Mouse (Mus musculus): ENCODE measurements around the gene B3gnt3. TPM values are rescaled to one million over a fixed set of nuclear protein-coding genes. Genes with fewer than 3 reads are reported as not detected.

Gene B3gnt3
- polyA plus RNA-seq, 1 experiment, result 5.2 TPM

DNA sequence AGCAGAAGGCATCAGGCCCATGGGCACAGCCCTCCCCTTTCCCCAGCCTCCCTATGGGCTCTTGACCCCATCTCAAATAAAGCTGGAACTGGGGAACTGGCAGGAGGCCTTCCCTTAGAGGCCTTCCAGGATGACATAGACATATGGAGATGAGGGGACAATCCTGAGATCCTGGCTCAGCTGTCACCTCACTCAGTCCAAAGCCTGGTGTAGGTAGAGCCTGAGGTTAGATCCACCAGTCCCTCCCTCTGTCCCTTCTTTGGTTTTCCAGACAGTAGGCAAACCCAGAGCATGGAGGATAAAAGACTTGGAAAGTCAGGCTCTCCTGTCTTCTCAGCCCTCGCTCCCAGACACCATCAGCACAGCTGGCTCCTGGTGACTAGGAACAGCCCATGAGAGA, 34.7 kb downstream of the B3gnt3 start:
- Histone ChIP-seq H3K4me3 (ENCODE audit: extremely low read depth, insufficient read depth, insufficient read length) (no peak overlapping the region), H3K27me3 (ENCODE audit: control insufficient read depth, insufficient read depth, low read length) (no peaks in the 10 kb centered on the region), H3K27ac (ENCODE audit: insufficient read depth, low read length) (no peak overlapping the region), H3K4me1 (ENCODE audit: control insufficient read depth, insufficient read depth, insufficient read length) (peaks cover 30% of the 10 kb centered on the region), H3K36me3 (ENCODE audit: control insufficient read depth, insufficient read depth, low read length) (no peaks in the 10 kb centered on the region)
- DNase-seq (ENCODE audit: low read depth in 1 of 2, low spot score in 2 of 2), result no peak
- WGBS, result 80% methylated on average over 1 of the region's 1 CpGs
- no peak for TF ChIP-seq CTCF (IDR thresholded peaks at IDR 0.05; ENCODE audit: extremely low read depth, insufficient read depth, insufficient read length, insufficient replicate concordance)
- TF ChIP-seq POLR2A (IDR thresholded peaks at IDR 0.05; ENCODE audit: low read depth, low read length), result no peak

DNA sequence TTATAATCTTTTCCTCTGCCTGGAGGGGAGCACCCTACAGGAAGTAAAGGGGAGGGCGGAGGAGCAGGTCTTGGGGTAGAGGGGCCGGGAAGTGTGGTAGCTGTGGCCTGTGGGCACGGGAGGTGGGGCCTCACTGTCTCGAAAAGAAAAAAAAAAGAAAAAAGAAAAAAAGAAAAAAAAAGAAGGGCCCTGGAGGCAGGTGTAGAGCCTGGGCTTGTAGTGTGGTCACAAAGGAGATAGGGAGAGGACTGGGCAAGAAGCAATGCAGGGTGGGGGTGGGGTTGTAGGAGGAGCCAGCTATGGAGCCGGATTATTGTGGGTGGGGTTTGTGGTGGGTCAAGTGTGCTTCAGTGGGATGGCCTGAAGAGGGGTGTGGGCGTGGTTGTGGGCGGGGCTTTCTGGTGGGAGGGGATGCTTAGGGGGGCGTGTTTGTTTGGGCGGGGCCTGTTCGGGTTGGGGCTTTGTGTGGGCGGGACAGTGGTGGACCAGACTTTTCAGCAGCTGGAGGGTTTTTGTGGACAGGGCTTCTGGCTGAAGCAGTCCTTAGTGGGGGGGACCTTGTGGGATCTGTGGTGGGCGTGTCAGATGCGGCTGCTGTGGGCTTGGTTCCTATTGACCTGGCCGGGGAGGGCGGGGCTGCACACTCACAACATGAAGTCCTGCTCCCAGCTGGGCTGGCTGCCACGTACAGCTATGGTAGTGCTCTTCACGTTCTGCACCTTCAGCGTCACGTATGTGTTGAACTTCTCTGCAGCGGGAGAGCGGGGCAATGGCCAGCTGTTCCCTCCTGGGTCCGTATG, 36.1 kb downstream of the B3gnt3 start:
- no peaks in the 10 kb centered on the region for H3K27me3 ChIP-seq (ENCODE audit: control insufficient read depth, insufficient read depth, low read length)
- H3K4me3 ChIP-seq (ENCODE audit: extremely low read depth, insufficient read depth, insufficient read length), result no peak overlapping the region
- no peak for TF ChIP-seq CTCF (IDR thresholded peaks at IDR 0.05; ENCODE audit: extremely low read depth, insufficient read depth, insufficient read length, insufficient replicate concordance)
- no peak for TF ChIP-seq POLR2A (IDR thresholded peaks at IDR 0.05; ENCODE audit: low read depth, low read length)
- 3% methylated on average over 22 of the region's 22 CpGs for WGBS
- no peak overlapping the region for H3K27ac ChIP-seq (ENCODE audit: insufficient read depth, low read length)
- H3K36me3 ChIP-seq (ENCODE audit: control insufficient read depth, insufficient read depth, low read length), result no peaks in the 10 kb centered on the region
- DNase-seq (ENCODE audit: low read depth in 1 of 2, low spot score in 2 of 2), result peak in 1 of 2 experiments; percentile 48
- H3K4me1 ChIP-seq (ENCODE audit: control insufficient read depth, insufficient read depth, insufficient read length), result peaks cover 21% of the 10 kb centered on the region; the same call in 1 of the 2 replicates

DNA sequence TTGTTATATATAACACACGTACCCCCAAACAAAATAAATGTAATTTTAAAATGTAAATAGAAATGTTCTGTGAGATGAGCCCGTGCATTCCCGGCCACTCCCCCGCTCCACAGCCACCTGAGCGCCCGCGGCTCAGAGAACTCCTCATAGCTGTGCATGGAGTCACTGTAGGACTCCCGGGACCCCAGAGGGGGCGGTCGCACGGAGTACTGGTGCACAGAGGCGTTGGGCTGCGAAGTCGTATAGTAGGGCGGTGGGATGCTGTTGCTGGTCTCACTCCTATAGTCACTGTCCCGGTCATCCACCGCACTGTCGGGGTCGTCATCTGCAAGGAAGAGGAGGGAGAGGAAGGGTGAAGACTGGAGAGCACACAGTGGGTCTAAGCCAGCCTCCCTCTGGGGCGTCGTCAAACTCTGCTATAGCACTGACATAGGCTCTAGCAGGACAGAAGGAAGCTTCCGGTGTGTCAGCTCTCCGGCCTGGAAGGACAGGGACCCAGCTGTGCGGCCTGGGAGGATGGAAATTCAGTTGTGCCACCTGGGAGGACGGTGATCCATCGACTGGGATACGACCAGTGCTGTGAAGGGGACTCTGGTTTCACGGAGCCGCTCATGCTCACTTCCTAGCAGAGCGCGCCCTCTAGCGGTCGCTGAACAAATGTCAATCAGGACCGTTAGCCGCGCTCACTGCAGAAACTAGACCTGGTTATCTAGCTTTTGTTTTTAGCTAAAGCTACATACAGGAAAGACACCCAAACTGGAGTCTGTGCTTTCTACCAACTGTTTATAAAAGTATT, 41.1 kb downstream of the B3gnt3 start:
- H3K36me3 ChIP-seq (ENCODE audit: control insufficient read depth, insufficient read depth, low read length), result no peaks in the 10 kb centered on the region
- TF ChIP-seq CTCF (IDR thresholded peaks at IDR 0.05; ENCODE audit: extremely low read depth, insufficient read depth, insufficient read length, insufficient replicate concordance) (peak; percentile 91), POLR2A (IDR thresholded peaks at IDR 0.05; ENCODE audit: low read depth, low read length) (no peak)
- no peak overlapping the region for H3K4me3 ChIP-seq (ENCODE audit: extremely low read depth, insufficient read depth, insufficient read length)
- no peaks in the 10 kb centered on the region for H3K27me3 ChIP-seq (ENCODE audit: control insufficient read depth, insufficient read depth, low read length)
- peak; percentile 54 to 81 for DNase-seq (ENCODE audit: low read depth in 1 of 2, low spot score in 2 of 2)
- 0 out of 2 replicates have a peak, but pooled peaks cover 2% of the 10 kb centered on the region for H3K4me1 ChIP-seq (ENCODE audit: control insufficient read depth, insufficient read depth, insufficient read length)
- H3K27ac ChIP-seq (ENCODE audit: insufficient read depth, low read length), result no peak overlapping the region
- WGBS, result 22% methylated on average over 36 of the region's 36 CpGs

DNA sequence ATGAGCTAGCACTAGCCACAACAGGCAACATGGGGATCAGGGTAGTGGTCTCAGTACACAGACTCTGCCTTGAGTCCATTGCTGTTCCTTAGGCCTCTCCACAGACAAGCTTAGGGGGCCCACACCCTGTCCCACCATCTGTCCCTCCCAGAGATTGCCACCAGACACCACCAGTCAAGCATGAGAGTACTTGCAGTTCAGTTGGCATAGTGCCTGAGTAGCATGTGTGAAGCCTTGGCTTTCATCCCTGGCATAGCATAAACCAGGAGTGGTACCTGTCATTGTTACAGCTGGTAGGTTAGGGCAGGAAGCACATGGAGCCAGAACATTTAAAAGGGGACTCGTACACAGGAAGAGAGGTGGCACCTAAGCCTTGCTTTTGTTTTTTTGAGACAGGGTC, 41.8 kb downstream of the B3gnt3 start:
- WGBS, result 64% methylated on average over 1 of the region's 1 CpGs
- H3K36me3 ChIP-seq (ENCODE audit: control insufficient read depth, insufficient read depth, low read length), result no peaks in the 10 kb centered on the region

DNA sequence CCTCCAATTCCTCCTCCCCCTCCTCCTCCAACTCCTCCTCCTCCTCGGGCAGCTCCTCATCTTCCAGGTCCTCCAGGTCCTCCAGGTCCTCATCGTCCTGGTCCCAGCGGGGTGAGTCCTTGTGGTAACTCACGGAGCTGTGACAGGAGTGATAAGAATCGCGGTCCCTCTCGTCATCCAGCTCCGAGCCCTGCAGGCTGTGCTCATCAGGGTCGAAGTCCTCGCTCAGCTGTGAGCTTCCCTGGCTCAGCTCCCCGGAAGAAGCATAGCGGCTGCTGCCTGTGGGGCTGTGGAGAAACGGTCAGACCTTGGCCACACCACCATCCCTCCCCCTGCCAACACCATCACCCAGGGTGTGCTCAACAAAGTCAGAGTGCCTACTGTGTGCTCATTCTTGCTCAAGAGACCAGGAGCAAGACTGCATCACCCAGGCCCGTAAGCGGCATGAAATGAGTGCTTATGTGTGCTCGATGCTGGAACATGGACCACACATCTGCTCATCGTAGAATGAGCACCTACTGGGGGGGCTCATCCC, 43.0 kb downstream of the B3gnt3 start:
- H3K27me3 ChIP-seq (ENCODE audit: control insufficient read depth, insufficient read depth, low read length), result no peaks in the 10 kb centered on the region
- no peak overlapping the region for H3K4me3 ChIP-seq (ENCODE audit: extremely low read depth, insufficient read depth, insufficient read length)
- 31% methylated on average over 17 of the region's 17 CpGs for WGBS
- TF ChIP-seq POLR2A (IDR thresholded peaks at IDR 0.05; ENCODE audit: low read depth, low read length) (no peak), CTCF (IDR thresholded peaks at IDR 0.05; ENCODE audit: extremely low read depth, insufficient read depth, insufficient read length, insufficient replicate concordance) (no peak)
- peaks cover 4% of the 10 kb centered on the region; the same call in 1 of the 2 replicates for H3K4me1 ChIP-seq (ENCODE audit: control insufficient read depth, insufficient read depth, insufficient read length)
- DNase-seq (ENCODE audit: low read depth in 1 of 2, low spot score in 2 of 2), result no peak
- no peak overlapping the region for H3K27ac ChIP-seq (ENCODE audit: insufficient read depth, low read length)
- H3K36me3 ChIP-seq (ENCODE audit: control insufficient read depth, insufficient read depth, low read length), result no peaks in the 10 kb centered on the region

More for the DNA sequence above, 41.8 kb downstream of the B3gnt3 start:
- DNase-seq (ENCODE audit: low read depth in 1 of 2, low spot score in 2 of 2), result no peak
- TF ChIP-seq CTCF (IDR thresholded peaks at IDR 0.05; ENCODE audit: extremely low read depth, insufficient read depth, insufficient read length, insufficient replicate concordance), result no peak
- no peak for TF ChIP-seq POLR2A (IDR thresholded peaks at IDR 0.05; ENCODE audit: low read depth, low read length)
- no peaks in the 10 kb centered on the region for H3K27me3 ChIP-seq (ENCODE audit: control insufficient read depth, insufficient read depth, low read length)
- peaks cover 2% of the 10 kb centered on the region; the same call in 1 of the 2 replicates for H3K4me1 ChIP-seq (ENCODE audit: control insufficient read depth, insufficient read depth, insufficient read length)
- H3K27ac ChIP-seq (ENCODE audit: insufficient read depth, low read length), result no peak overlapping the region
- H3K4me3 ChIP-seq (ENCODE audit: extremely low read depth, insufficient read depth, insufficient read length), result no peak overlapping the region

DNA sequence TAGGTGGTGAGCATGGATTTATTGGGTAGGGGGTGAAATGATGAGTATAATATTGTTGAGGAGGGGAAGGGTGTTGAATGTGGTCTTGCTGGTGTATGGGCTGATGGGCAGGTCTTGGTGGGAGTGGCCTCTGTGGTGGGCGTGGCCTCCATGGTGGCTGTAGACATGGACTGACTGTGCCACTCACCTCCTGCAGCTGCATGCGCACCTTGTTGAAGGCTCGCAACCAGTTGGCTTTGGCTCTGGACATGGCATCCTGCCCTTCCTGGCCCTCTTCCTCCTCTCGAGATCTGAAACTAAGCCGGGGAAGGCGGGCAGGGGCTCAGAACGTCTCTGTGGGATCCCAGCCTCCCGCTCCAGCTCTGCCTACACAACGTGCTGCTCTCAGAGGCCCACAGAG, 43.8 kb downstream of the B3gnt3 start:
- Histone ChIP-seq H3K27ac (ENCODE audit: insufficient read depth, low read length) (no peak overlapping the region), H3K27me3 (ENCODE audit: control insufficient read depth, insufficient read depth, low read length) (no peaks in the 10 kb centered on the region), H3K36me3 (ENCODE audit: control insufficient read depth, insufficient read depth, low read length) (no peaks in the 10 kb centered on the region), H3K4me3 (ENCODE audit: extremely low read depth, insufficient read depth, insufficient read length) (no peak overlapping the region), H3K4me1 (ENCODE audit: control insufficient read depth, insufficient read depth, insufficient read length) (peaks cover 4% of the 10 kb centered on the region; the same call in 1 of the 2 replicates)
- 19% methylated on average over 9 of the region's 9 CpGs for WGBS
- TF ChIP-seq CTCF (IDR thresholded peaks at IDR 0.05; ENCODE audit: extremely low read depth, insufficient read depth, insufficient read length, insufficient replicate concordance) (no peak), POLR2A (IDR thresholded peaks at IDR 0.05; ENCODE audit: low read depth, low read length) (no peak)
- DNase-seq (ENCODE audit: low read depth in 1 of 2, low spot score in 2 of 2), result no peak

Data from spleen, adult 2 months (tissue).